Mouse (Mus musculus) embryonic fibroblast, embryonic 13.5 days (primary cell): ENCODE results near the gene Lgsn.

Source experiments
- CTCF ChIP-seq: IDR thresholded peaks from 2 replicates; pipeline ENCODE4 v1.5.1; 2011; ENCODE audit warnings: mild to moderate bottlenecking, control low read depth, low read length, moderate library complexity, borderline replicate concordance; ENCODE audit not compliant: insufficient read depth
- POLR2A ChIP-seq: IDR thresholded peaks from 2 replicates; pipeline ENCODE4 v1.6.1; 2011; ENCODE audit warnings: low read depth, mild to moderate bottlenecking, control low read depth, low read length, moderate library complexity

DNA sequence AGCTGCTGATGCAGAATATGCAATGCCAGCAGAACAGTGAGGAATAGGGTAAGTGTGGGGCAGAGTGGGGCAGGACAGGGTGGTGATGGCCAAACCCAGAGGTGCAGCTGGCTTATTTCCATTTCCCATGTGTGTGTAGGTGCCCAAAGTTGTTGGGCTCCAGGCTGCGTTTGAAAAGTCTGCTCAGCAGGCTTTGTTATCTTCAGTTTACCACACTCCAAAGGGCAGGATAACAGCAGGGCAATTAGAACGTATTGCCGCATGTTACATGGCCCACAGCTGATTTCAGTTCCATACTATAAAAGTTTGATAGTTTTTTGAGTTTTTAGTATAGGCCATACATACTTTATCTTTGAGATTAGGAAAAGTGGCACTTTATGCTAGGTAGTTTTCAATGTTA lies 37.8 kb upstream of the Lgsn start:
- TF ChIP-seq CTCF (no peak), POLR2A (no peak)
